Mouse (Mus musculus) Muller cell, postnatal 12 days (primary cell): ENCODE measurements around the gene Nsmce4a.

Source experiments
- DNase-seq: peaks from one replicate; pipeline ENCODE4 v3.0.0-alpha.2; 2015; ENCODE audit errors: inconsistent ontology term

Gene Nsmce4a

DNA sequence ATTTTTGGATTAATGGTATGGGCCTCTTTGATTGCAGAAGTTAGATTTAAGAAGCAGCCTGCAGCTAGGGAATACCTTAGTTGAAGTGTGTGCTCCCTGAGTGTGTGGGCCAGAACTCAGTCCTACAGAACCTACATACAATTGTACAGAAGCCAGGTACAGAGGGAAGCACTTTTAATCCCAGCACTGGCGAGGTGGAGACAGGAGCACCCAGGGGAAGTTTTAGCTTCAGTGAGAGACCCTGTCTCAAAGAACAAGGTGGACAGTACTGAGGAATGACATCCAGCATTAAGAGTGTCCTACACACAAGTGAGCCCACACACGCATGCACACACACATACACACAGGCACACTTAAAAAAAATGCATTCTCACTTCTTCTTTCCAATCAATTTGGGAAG is 5.1 kb upstream of the Nsmce4a start:
- no peak for DNase-seq

DNA sequence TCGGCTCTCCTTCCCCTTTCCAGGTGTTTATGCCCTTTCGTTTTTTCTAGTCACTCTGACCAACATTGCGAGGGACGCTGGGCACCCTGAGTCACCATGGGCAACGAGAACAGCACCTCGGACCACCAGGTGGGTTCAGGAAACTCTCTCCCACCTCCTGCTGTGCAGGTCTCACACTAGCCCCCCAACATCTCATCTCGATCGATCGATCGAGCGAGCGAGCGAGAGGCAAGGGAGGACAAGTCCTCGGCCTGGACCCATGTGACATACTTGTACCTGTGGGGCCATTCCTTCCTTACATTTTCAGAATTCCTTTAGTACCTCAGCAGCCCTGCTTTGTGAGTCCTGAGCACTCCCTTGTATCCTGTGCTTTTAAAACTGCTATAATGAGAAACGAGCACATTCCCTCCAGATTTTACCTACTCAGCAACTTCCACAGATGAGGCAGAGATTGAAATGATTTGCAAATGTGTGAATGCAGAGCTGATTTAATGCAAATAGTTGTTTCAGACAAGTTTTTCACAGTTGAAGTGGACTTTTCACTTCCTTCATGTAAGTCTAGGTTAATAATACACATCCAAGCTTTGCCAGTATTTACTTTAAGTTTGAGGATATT is 4.6 kb upstream of the Nsmce4a start, which contains the start of gene Tacc2:
Tacc2 (plus strand) TSS at position 51 of the 616 bp plus-strand sequence.
- DNase-seq, result no peak

DNA sequence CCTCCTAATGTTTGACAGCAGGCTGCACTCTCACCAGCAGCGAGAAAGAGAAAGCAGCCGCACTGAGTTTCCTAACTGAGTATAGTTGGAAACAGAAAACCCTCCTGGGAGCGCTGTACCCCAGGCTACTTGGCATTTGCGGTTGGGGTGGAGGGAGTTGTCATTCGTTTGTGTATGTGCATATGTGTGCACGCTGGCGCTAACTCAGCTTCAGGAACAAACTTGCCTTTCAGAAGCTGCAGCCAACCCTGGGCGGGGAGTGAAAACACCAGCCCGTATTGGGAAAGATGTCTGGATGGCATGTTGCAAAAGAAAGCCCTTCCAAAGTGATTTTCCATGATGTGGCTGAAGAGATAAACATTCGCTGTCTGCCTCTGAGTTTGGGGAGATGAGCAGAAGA is 4.1 kb upstream of the Nsmce4a start:
- DNase-seq, result peak; percentile 58

DNA sequence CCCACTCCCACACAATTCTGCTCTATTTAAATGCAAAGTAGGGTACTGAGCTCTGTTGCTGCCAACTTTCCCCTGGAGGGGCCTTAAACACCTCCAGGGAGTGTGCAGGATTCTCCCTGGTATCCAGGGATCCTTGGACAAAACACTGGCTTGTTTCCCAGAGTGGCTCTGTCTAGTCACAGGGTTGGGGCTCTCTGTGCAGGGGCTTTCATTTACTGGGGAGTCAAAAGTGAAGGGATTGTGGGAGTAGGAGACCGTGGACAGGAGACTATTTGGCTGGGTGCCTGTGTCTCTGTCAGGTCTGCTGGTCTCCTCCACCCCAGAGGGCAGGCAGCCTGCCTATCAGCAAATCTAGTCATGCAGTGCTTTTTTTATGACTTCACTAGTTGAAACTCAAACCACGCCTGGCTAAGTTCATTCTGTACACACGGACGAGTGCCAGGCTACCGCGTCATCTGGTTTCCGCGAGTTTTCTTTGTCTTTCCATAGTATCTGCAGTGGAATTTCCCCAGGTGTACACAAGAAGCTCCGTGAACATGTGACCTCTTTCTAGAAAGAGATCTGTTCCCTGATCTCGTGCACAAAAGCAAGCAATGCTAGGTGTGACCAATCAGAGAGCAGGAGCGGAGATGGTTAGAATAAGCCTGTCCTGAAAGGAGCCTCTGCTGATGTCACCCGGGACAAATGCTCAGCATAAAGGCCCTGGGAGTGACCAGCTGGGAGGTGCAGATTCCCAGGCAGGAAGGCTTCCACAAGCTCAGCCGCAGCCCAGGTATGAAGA is 1.5 kb upstream of the Nsmce4a start:
- DNase-seq, result peak; percentile 44

DNA sequence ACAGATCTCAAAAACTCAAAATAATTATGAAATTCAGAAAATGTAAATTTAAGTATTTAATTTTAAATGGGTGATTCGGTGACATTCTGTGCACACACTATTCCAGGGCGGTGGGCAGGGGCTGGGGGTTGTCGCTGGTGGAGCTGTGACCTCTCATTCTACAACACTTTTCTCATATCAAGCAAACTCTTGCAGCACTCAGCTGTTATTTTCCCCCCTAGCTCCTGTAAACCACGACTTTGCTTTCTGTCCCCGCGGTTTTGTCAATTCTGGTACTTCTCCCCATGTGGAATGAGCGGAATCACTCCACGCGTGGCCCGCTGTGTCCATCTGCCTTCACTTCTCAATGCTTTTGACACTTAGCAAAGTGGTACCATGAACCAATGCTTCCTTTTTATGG is 828 bp upstream of the Nsmce4a start:
- DNase-seq, result no peak

DNA sequence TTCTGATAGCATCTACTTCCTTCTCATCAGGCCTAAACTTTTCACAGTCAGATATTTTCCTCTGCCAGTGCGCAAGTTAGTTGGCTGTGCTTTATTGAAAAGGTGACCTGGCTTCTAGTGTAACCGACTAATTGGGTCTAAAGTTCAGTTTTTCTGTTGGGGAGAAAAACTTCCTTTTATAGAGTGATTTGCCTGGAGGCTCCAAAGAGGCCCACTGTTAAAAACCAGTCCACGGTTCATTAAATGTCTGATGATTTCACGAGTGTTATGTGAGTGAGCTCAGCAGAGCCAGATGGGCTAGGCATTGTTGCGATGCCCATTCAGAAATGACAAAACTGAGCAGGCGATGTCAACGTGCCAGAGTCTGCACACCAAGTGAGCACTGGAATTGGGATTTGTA is 2.4 kb downstream of the Nsmce4a start:
- DNase-seq, result peak; percentile 78

DNA sequence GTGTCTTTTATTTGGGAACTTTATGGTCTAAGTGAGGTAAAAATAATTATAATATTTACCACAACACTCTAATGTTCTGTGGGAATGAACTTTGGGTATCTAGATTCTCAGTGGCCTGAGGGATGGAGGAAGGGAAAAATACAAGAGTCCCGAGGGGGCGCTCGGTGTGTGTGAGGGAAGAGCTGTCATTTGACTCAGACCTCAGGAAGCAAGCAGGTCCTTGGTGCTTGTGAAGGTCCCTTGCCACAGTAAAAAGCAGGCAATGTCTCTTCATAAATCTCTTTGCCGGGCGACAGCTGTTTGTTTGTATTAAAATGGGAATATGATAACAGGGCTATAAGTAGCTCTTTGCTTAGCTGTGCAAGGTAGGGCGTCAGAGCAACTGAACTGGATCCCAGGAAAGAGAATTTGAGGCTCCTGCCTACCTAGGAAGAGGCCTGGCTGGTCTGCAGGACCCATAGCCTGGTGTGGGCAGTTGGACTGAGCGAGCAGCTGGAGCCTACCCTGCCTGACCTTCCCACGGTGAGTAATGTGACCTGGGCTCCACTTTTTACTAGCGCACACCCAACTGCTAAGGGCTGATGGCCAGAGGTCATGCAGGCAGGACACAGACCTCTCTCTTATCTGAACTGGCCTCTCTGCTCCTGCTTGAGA is 4.0 kb downstream of the Nsmce4a start:
- no peak for DNase-seq

DNA sequence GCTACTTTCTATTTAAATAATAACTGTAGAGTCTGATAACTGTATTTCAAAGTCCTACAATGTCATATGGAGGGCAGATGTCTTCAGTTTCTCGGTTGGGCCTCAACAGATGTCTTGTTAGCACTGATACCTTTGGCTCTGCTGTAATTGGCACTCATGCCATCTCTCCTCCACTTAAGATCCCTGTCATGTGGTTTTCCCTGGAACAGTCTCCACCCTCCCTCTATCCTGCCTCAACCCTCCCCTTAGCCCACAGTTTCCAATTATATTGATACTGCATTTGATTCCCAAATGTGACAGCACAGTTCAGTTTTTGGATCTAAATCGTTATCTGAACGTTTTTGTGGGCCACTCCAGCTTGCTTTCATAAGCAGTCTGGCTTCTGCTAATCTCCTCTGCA is 8.3 kb downstream of the Nsmce4a start:
- DNase-seq, result no peak

DNA sequence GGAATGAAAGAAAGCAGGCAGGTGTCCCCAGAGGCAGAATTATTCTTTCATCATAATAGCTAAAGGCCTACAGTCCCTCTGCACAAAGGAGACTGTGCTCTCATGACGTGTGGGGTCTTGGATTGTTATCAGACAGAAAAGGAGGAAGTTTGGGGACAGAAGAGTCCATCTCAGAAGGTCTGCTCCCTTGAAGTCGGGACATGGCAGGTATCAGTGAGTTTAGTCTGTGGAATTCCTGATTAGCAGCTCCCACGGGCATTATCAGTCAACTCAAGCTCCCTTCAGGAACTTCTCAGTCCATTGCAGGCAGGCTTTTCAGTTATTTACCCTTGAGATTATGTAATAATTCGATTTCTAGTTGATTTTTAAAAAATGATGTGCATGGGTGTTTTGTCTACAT is 9.0 kb downstream of the Nsmce4a start:
- DNase-seq, result no peak

DNA sequence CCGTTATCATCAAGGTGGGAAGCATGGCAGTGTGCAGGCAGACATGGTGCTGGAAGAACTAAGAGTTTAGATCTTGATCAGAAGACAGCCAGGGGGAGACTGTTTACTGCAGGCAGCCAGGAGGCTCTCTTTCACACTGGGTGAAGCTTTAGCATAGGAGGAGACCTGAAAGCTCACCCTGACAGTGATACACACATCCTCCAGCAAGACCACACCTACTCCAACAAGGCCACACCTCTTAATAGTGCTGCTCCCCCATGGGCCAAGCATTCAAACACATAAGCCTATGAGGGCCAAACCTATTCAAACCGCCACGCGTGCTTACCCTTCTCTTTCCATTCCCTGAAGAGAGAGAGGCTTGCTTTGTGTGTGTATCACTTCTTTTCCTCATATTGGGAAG is 9.6 kb downstream of the Nsmce4a start:
- no peak for DNase-seq

DNA sequence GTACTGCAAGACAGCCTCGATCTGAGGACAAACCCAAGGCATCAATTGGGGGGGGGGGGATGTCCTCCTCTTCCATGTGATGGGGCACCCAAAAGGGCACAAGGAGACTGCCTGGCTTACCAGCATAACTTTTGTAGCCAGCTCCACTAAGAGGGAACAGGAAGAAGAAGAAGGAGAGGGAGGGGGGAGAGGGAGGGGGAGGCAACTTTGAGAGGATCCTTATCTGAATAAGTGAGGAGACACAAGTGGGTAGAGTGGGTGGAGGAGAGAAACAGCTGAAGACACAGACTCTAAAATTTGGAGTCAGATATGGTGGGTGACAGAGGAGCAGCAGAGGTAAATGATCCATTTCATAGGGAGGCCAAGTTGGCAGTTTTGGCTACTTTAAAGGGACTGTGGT is 12.0 kb downstream of the Nsmce4a start:
- DNase-seq, result no peak

DNA sequence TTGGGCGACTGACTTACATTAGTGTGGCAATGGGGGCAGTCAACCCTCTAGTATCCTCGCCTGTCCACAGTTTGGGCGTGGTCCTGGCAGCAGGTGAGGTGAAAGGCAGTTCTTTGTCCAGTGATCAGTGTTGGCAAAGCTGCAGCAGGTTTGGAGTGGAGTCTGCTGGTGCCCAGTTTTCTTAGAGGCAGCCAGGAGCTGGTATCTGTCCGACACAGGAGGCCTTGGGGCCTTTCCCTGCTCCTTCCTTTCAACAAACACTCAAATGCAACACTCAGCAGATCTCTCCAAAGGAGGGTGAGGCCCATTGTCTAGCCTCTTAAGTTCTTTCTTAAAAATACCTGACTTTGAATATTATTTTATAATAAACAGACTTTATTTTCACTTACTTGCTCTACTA is 14.3 kb downstream of the Nsmce4a start:
- DNase-seq, result no peak

DNA sequence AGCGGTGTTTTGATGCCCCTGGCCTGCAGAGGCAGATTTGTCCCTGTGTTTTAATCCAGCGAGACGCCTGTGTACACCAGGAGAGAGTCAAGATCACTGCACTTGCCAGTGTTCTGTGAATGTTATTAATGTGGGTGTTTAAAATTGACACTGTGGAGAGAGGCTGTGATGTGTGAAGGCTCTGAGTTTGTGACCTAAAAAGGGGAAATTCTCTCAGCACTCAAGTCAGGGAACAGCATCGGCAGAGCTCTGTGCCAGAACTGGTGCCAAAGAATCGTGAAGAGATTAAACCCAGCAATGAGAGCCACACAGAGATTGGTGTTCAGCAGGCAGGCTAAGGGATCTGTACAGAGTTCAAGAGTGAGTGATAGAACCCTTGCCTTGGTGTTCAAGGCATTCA is 17.3 kb downstream of the Nsmce4a start:
- DNase-seq, result no peak

DNA sequence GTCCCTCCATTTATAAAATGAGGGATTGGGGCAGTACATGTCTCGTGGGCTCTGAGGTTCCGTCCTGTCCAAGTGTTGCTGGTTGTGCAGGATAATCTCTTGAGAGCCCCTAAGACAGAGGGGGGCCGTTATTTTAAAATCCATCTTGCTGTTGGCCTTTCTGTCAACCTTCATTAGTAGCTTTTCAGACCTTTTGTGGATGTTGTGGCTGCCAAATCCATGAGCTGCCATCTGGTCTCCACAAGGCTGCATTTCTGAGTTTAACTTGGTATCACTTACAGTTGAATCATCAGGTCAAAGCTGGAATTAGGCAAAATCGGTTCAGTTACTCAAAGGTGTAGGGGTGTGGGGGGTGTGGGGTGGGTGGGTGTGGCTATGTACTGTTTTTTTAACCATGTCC is 19.6 kb downstream of the Nsmce4a start:
- DNase-seq, result no peak

DNA sequence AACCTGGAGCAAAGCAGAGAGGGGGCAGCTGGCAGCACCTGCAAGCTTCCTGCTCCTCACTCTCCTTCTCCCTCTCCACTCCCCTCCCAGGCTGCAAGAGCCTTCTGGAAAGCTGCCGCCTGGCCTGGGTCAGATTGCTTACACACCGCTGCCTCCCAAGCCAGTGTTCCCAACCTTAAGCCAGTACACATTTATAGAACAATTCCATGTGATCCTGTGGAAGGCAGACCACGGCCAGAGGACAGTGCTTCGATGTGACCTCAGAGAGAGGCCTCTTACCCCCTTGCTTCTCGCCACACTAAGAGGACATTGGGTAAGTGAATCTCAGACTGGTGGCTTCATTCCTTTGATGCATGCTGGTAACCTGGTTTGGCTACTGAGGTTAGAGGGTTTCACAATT is 20.1 kb downstream of the Nsmce4a start:
- peak; percentile 63 for DNase-seq

DNA sequence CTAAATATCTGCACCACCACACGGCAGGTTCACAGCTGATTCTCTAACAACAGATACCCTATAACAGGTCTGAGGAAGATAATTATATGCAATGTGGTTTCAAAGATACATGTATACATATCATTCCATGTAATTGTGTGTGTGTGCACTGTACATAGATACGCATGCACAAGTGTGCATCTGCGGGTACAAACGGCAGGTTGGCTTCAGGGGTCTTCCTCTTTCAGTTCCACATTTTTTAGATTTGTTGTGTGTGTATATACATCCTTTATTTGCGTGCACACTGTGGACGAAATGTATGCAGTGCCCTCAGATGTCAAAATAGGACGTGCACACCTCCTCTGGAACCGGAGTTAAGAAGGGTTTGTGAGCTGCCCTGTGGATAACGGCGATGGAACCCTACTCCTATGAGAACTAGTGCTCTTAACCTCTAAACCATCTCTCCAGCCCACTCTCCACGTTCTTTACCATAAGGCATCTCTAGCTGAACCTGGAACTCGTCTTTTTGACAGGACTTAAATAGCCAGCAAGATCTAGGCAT is 25.2 kb downstream of the Nsmce4a start:
- no peak for DNase-seq

DNA sequence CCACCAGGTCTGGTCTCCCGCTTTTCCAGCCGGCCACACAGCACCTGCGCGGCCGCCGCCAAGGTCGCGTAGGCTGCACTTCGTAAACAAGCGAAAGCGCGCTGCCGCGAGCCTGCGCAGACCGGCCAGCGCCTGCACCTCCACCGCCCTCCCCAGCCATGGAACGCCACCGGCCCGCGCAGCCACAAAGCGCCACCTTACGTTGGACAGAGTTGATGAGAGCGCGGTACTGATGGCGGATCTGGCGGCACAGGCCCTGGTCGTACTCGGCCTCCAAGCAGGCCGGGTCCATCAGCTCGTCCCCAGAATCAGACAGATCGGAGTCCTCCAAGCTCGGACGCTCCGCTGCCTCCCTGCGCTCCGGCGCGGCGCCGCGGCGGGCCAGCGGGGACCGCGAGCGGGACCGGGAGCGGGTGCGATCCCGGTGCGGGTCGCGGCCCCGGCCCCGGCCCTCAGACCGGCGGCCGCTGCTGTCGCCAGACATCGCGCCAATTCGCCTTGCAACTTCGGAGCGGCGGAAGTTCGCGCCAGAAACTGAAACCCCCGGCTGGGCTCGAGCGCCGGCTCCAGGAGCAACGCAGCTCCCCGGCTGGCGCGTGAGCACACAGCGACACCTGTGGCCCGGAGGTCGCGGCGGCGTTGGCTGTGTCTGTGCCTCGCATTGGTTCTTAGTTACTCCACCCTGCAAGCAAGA is 26.0 kb downstream of the Nsmce4a start:
- DNase-seq, result peak; percentile 94

DNA sequence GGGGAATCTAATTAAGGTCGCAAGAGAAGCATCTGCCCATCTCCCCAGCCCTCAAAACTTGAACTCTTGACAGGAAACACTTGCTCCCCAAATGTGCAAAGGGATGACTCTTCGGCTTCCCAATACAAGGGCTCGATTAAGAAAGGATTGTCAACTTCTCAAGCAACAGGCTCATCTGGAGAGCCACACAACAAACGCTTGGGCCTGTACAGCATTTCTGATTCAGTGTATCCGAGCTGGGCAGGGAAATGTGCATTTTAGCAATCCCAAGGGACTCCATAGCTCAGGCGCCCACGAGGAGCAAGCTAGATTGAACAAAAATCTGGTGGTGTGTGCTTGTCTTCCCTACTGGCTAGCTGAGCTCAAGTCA is 26.5 kb downstream of the Nsmce4a start:
- no peak for DNase-seq

DNA sequence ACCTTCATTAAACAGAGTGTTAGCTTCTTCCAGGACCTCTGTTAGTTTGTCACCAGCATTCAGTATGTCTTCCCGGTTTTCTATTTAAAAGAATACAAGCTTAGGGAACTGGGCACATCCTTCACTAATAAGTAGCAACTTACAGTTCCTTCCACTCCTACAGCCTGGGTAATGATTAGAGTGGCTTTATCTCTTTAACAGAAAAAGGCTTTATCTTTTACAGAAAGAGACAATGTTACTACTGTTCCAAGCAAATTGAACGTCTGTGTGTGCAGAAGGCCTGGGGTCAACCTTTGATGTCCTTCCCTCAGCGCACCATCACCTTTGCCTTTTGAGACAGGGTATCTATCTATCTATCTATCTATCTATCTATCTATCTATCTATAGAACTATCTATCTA is 27.0 kb downstream of the Nsmce4a start:
- DNase-seq, result peak; percentile 7

DNA sequence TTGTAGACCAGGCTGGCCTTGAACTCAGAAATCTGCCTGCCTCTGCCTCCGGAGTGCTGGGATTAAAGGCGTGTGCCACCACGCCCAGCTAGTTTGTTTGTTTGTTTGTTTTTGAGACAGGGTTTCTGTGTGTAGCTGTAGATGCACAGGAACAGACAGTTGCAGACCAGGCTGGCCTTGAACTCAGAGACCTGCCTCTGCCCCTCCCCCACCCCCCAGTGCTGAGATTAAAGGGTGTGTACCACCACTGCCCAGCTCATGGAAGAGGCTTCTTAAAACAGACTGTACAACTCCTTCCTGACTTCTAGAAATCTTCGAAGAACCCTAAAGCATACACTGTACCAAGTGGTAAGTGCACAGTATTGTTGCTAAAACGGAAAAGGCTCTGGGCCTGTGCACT is 27.5 kb downstream of the Nsmce4a start:
- DNase-seq, result no peak

DNA sequence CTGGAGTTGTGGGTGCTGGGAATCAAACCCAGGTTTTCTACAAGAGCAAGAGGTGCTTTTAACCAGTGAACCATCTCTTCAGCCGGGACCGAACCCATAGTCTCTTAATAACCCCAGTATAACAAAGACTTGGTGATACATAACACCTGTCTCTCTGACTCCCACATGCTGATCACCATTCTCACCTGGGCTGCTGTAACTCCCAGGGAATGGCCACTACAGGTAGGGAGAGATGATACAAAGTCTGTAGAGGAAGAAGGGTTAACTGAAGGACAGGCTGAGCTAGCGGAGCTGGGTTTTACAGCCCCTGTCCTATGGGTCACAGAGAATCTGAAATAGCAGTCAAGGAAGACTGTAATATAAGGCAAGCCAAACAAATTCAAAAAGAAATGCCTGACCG is 29.7 kb downstream of the Nsmce4a start:
- no peak for DNase-seq

DNA sequence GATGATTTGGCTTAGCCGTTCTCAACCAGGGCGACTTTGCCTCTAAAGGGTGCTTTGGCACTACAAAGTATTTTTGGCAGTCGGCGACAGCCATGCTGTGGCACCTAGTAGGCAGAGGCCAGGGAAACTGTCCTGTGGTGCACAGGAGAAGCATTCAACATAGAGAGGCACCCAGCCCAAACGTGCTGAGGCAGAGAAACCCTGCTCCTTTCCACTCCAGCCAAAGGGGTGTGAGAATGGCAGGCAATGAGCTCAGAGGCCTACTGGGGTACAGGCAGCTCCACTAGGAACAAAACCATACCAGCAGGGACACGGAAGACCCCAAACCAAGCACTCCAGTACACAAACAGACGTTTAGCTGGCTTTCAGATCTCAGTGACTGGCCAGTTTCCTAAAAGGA is 32.7 kb downstream of the Nsmce4a start:
- no peak for DNase-seq
